Mouse (Mus musculus) liver, embryonic 12.5 days (tissue): ENCODE results near the gene Bbs9. TPM values are rescaled to one million over a fixed set of nuclear protein-coding genes. Genes with fewer than 3 reads are reported as not detected.
A peak's percentile ranks its signal among the peaks of the same experiment; 100 is the strongest.

ENCODE experiments used
- ATAC-seq: fragments of 200-750 bp; cut with Nextera tagmentation; 2 replicates; pipeline ENCODE4 v1.8.0; 2017; ENCODE audit warnings: moderate number of reproducible peaks, mild to moderate bottlenecking, moderate library complexity
- H3K27ac ChIP-seq: fragments of 300-500 bp; sonication (generic); 2 replicates; pipeline ENCODE4 v1.5.1; 2016; ENCODE audit warnings: mild to moderate bottlenecking
- H3K27me3 ChIP-seq: fragments of 300-500 bp; sonication (generic); replicated peaks from 2 replicates; pipeline ENCODE4 v1.6.1; 2016; ENCODE audit warnings: mild to moderate bottlenecking, moderate library complexity
- H3K36me3 ChIP-seq: fragments of 300-500 bp; sonication (generic); 2 replicates; pipeline ENCODE4 v1.6.1; 2016; ENCODE audit warnings: mild to moderate bottlenecking, moderate library complexity
- H3K4me1 ChIP-seq: fragments of 300-500 bp; sonication (generic); 2 replicates; pipeline ENCODE4 v1.6.1; 2016
- H3K4me2 ChIP-seq: fragments of 300-500 bp; sonication (generic); 2 replicates; pipeline ENCODE4 v1.6.1; 2016; ENCODE audit warnings: mild to moderate bottlenecking, moderate library complexity
- H3K4me3 ChIP-seq: fragments of 300-500 bp; sonication (generic); 2 replicates; pipeline ENCODE4 v1.5.1; 2016; ENCODE audit warnings: mild to moderate bottlenecking, moderate library complexity
- H3K9ac ChIP-seq: fragments of 300-500 bp; sonication (generic); 2 replicates; pipeline ENCODE4 v1.6.1; 2016; ENCODE audit warnings: mild to moderate bottlenecking, moderate library complexity
- H3K9me3 ChIP-seq: fragments of 300-500 bp; sonication (generic); replicated peaks from 2 replicates; pipeline ENCODE4 v1.6.1; 2016; ENCODE audit warnings: mild to moderate bottlenecking, moderate library complexity
- WGBS: fragments of 180-500 bp; shearing (Covaris S2); methylation state at CpG from one replicate; pipeline ENCODE4 v1.1.7; 2016; ENCODE audit not compliant: insufficient replicate concordance; 5-methylcytosine and 5-hydroxymethylcytosine counted together
- polyA plus RNA-seq: library from polyadenylated mRNA; unstranded; fragments of >200 nt; fragmentation: Nextera tagmentation; extraction: Ambion mirVana; gene quantifications from 2 replicates; pipeline ENCODE4 v1.2.1, GENCODE M21; 2016

Bbs9 gene
- 4.8 and 5.4 TPM in 2 replicates for polyA plus RNA-seq

DNA sequence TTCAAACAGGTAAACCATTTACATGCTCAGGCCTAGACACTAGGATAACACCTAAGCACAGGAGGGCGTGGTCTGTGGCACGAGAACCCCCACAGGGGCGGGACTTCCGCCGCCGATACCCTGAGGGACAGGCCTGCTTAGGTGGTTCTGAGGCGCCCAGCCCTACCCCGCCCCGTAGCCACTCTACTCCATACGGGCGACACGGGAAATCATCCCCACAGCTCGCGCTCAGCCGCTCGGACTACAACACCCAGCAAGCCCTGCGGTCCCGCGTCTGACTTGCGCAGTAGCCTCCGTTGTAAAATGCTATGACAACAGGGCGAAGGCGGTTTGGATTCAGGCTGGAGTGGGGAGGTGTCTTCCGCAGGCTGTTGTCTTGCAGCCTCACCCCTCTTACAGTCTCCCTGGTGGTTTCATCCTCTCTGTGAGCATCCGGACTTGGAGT is at the start of gene Bbs9:
Gene Bbs9 (plus strand): TSS at position 292 of the 445 bp plus-strand sequence.
- peaks cover 10% of the 10 kb centered on the region for H3K4me1 ChIP-seq
- no peaks in the 10 kb centered on the region for H3K36me3 ChIP-seq
- ATAC-seq: peak; percentile 100
- peak within 1 kb of the TSS; percentile 75 for H3K9ac ChIP-seq
- peak within 1 kb of the TSS; percentile 88 for H3K4me2 ChIP-seq
- no peaks in the 10 kb centered on the region for H3K9me3 ChIP-seq
- no peaks in the 10 kb centered on the region for H3K27me3 ChIP-seq
- H3K4me3 ChIP-seq: peak within 1 kb of the TSS; percentile 68
- WGBS: 1% methylated on average over 25 of the region's 25 CpGs
- peak within 1 kb of the TSS; percentile 79 for H3K27ac ChIP-seq

DNA sequence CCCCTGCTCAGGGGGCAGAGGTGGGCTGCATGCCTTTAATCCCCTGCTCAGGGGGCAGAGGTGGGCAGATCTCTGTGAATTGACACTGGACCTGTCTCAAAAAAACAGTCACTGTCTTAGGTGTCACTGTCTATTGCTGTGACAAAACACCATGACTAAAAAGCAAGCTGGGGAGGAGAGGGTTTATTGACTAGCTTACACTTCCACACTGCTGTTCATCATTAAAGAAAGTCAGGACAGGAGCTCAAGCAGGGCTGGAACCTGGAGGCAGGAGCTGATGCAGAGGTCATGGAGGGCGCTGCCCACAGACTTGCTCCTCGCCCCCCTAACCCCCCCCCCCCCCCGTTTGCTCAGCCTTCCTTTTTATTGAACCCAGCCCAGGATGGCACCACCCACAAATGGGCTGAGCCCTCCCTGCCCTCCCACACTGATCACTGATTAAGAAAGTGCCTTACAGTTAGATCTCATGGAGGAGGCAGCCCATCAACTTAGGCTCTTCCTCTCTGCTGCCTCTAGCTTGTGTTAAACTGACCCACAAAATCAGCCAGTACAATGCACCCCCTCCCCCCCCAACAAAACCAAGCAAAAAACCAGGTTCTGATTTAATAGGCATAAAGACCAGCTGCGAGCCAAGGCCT is 47.4 kb upstream of the Bbs9 start:
- ATAC-seq: peak; percentile 46; the same call in 1 of the 2 replicates
- WGBS: 34% methylated on average over 2 of the region's 4 CpGs

DNA sequence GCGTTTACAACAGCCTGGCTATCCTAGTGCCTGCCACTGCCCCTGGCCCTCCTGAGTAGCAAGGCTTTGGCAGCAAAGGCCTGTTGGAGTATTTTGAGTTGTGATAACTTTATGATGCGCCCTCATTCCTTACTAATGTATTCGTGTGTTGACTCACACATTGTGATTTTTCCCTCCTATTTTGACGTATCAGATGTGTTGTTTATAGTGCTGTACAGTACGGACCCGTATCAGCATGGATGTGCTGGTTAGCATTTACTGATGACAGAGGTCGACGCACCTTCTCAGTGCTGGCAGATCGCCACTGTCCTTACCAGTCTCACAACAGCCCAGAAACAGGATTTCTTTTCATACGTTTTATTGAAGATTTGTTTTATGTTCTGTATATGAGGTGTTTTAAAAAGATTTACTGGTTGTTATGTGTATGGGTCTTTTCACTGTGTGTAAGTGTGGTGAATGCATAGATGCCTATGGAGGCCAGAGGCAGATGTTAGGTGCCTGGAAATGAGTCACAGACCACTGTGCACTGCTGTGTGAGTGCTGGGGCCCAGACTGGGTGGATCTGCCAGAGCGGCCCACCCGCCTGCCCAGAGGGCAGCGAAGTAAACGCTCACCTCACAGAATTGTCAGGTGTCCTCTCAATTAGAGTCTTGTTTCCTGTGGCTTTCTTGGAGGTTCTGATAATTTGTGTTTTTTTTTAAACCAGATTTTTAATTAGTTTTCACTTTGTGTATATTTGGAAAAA is 46.7 kb upstream of the Bbs9 start:
- H3K36me3 ChIP-seq: no peaks in the 10 kb centered on the region
- peak; percentile 27; the same call in 1 of the 2 replicates for ATAC-seq
- no peak overlapping the region for H3K27ac ChIP-seq
- no peaks in the 10 kb centered on the region for H3K9me3 ChIP-seq
- H3K9ac ChIP-seq: no peak overlapping the region
- peaks cover 39% of the 10 kb centered on the region for H3K4me1 ChIP-seq
- no peaks in the 10 kb centered on the region for H3K27me3 ChIP-seq
- H3K4me2 ChIP-seq: no peak overlapping the region
- H3K4me3 ChIP-seq: no peak overlapping the region
- 75% methylated on average over 14 of the region's 14 CpGs for WGBS

More for the DNA sequence above, 47.4 kb upstream of the Bbs9 start:
- no peaks in the 10 kb centered on the region for H3K27me3 ChIP-seq
- no peak overlapping the region for H3K9ac ChIP-seq
- H3K4me3 ChIP-seq: no peak overlapping the region
- H3K4me1 ChIP-seq: peaks cover 39% of the 10 kb centered on the region
- no peaks in the 10 kb centered on the region for H3K9me3 ChIP-seq
- no peak overlapping the region for H3K4me2 ChIP-seq
- H3K36me3 ChIP-seq: no peaks in the 10 kb centered on the region
- no peak overlapping the region for H3K27ac ChIP-seq

DNA sequence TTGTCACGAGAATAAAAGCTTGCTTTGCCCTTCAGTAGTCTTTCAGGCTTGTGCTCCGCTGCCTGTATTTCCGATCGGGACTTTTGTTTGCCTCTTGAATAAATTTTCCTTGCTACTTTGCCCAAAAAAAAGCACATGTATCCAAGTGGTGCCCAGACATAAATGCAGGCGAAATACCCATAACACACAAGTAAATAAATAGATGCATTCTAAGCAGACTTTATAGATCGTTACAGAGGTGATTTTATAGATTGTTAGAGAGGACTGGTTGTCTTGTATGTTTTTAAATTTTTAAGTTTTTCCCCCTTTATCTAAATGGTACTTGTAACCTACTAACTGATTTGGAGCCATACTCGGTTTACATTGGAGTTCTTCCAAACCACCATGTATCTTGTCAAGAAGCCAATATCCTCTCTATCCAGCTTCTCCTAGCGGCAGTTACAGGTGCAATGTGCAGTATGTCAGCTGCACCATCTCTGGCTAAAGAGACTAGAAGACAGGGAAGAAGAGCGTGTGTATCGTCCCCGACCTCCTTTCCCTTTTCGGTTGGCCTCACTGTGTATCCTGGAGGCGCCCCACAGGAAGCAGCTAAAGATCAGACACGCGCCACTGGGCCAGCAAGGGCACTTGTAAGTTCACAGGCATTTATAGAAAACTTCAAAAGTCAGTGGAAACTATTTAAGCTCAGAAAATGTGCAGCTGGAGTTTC is 45.8 kb upstream of the Bbs9 start:
- 56% methylated on average over 15 of the region's 15 CpGs for WGBS
- H3K27me3 ChIP-seq: no peaks in the 10 kb centered on the region
- no peaks in the 10 kb centered on the region for H3K36me3 ChIP-seq
- no peak overlapping the region for H3K9ac ChIP-seq
- H3K4me1 ChIP-seq: peaks cover 36% of the 10 kb centered on the region
- no peak overlapping the region for H3K27ac ChIP-seq
- H3K4me3 ChIP-seq: no peak overlapping the region
- ATAC-seq: no peak
- H3K4me2 ChIP-seq: peak overlapping the region; percentile 35
- no peaks in the 10 kb centered on the region for H3K9me3 ChIP-seq

DNA sequence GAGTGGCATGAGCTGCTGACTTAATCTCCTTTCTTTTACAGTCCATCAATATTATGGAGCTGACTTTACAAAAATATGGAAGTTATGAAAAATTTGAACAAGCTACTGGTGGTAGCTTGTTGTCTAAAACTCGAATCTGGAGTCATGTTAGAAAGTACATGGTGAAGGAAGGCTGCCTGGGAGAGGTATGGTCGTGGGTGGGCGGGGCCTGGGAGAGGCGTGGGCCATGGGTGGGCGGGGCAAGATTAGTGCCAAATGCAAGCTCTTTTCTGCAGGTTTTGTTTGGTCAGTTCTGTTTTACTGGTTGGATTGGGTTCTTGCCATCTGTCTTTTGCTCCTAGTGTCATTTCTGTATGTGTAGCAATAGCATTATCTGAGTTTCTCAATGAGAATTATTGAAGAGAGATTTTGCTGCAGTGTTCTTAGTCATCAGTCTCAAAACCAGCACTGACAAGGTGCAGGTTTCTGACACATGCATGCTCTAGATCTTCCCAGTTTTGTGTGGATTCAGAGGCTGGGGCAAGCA is 45.1 kb upstream of the Bbs9 start:
- H3K36me3 ChIP-seq: no peaks in the 10 kb centered on the region
- no peak for ATAC-seq
- WGBS: 21% methylated on average over 5 of the region's 5 CpGs
- H3K27ac ChIP-seq: no peak overlapping the region
- no peak overlapping the region for H3K4me3 ChIP-seq
- H3K4me2 ChIP-seq: peak overlapping the region; percentile 35
- no peak overlapping the region for H3K9ac ChIP-seq
- H3K9me3 ChIP-seq: no peaks in the 10 kb centered on the region
- H3K27me3 ChIP-seq: no peaks in the 10 kb centered on the region
- H3K4me1 ChIP-seq: peaks cover 31% of the 10 kb centered on the region

DNA sequence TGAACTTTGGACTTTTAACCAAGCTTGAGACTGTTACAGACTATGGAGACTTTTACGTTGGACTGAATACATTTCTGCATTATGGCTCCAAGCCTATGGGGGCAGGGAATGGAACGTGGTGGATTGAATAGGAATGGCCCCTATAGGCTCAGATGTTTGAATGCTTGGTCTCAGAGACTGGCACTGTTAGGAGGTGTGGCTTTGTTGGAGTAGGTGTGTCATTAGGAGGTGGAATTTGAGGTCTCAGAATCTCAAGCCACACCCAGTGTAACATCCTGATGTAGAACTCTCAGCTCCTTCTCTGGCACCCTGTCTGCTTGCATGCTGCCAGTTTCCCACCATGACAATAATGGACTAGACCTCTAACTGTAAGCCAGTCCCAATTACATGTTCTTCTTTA is 42.3 kb upstream of the Bbs9 start:
- WGBS: 71% methylated on average over 2 of the region's 2 CpGs
- H3K9ac ChIP-seq: no peak overlapping the region
- no peaks in the 10 kb centered on the region for H3K27me3 ChIP-seq
- peaks cover 25% of the 10 kb centered on the region for H3K4me1 ChIP-seq
- ATAC-seq: no peak
- no peaks in the 10 kb centered on the region for H3K36me3 ChIP-seq
- H3K4me3 ChIP-seq: no peak overlapping the region
- H3K9me3 ChIP-seq: no peaks in the 10 kb centered on the region
- H3K27ac ChIP-seq: no peak overlapping the region
- H3K4me2 ChIP-seq: no peak overlapping the region

DNA sequence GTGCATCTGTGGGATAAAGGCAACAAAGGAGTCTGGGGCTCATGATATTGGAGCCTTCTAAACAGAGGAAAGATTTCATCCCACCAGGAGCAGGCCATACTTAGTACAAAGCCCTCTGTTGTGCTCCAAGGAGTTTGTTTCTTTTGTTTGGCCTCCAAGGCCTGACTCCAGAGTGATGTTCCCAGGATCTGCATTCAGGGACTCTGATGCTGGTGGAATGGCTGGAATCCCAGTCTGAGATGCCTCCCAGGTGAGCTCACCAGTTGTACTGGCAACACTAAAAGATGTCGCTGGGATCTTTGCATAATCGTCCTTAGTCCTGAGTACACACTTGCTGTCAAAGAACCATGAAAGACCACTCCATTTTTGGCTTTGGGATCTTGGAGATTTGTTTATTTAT is 41.4 kb upstream of the Bbs9 start:
- no peaks in the 10 kb centered on the region for H3K9me3 ChIP-seq
- H3K4me1 ChIP-seq: peaks cover 16% of the 10 kb centered on the region
- H3K27me3 ChIP-seq: no peaks in the 10 kb centered on the region
- H3K4me2 ChIP-seq: no peak overlapping the region
- ATAC-seq: no peak
- H3K27ac ChIP-seq: no peak overlapping the region
- H3K36me3 ChIP-seq: no peaks in the 10 kb centered on the region
- WGBS: 68% methylated on average over 2 of the region's 2 CpGs
- no peak overlapping the region for H3K9ac ChIP-seq
- H3K4me3 ChIP-seq: no peak overlapping the region

DNA sequence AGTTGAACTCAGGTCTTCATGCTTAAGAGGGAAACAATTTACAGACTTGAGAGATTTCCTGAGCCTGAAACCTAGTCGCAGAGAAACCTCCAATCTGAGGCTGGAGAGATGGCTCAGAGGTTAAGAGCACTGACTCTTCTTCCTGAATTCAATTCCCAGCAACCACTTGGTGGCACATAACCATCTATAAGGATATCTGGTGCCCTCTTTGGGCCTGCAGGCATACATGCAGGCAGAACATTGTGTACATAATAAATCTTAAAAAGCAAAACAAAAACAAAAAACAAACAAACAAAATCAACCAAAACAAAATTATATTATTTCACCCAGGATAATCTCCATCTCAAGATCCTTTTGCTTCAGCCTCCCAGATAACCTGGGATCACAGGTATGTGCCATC is 36.7 kb upstream of the Bbs9 start:
- no peak overlapping the region for H3K9ac ChIP-seq
- no peak overlapping the region for H3K27ac ChIP-seq
- ATAC-seq: no peak
- no peak overlapping the region for H3K4me3 ChIP-seq
- no peaks in the 10 kb centered on the region for H3K27me3 ChIP-seq
- no peaks in the 10 kb centered on the region for H3K36me3 ChIP-seq
- H3K9me3 ChIP-seq: no peaks in the 10 kb centered on the region
- no peak overlapping the region for H3K4me2 ChIP-seq
- H3K4me1 ChIP-seq: no peaks in the 10 kb centered on the region
- WGBS: 38% methylated on average over 1 of the region's 1 CpGs

DNA sequence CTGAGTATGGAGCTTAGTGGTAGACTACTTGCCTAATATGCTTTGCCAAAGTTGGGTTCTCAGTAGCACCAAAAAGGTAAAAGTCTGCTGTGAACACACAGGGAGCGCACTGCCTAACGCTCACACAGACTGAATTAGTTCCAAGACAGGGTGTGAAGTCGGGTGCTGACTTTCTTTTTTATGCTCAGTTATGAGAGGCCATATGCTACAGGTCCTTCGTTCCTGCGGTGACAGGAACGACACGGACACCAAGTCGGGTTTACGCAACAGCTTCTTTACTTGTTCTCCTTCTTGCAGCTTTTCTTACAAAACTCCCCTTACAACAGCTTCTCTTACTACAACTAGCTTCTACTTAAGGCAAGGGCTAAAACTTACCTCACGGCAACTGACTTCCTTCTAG is 32.4 kb upstream of the Bbs9 start:
- WGBS: 78% methylated on average over 10 of the region's 10 CpGs
- H3K27ac ChIP-seq: no peak overlapping the region

DNA sequence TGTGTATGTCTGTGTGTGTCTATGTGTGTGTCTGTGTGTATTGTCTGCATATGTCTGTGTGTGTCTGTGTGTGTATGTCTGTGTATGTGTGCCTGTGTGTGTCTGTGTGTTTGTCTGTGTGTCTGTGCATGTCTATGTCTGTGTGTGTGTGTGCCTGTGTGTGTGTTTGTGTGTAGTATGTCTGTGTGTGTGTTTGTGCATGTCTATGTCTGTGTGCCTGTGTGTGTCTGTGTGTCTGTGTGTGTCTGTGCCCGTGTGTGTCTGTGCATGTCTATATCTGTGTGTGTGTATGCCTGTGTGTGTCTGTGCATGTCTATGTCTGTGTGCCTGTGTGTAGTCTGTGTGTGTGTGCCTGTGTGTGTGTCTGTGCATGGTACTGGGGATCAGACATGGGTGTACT is 30.4 kb upstream of the Bbs9 start:
- peaks cover 44% of the 10 kb centered on the region for H3K36me3 ChIP-seq
- WGBS: 67% methylated on average over 1 of the region's 1 CpGs
- H3K4me2 ChIP-seq: no peak overlapping the region
- no peak for ATAC-seq
- H3K27ac ChIP-seq: no peak overlapping the region
- H3K4me3 ChIP-seq: no peak overlapping the region
- no peaks in the 10 kb centered on the region for H3K4me1 ChIP-seq
- no peaks in the 10 kb centered on the region for H3K27me3 ChIP-seq
- no peak overlapping the region for H3K9ac ChIP-seq
- no peaks in the 10 kb centered on the region for H3K9me3 ChIP-seq

More for the DNA sequence above, 32.4 kb upstream of the Bbs9 start:
- no peak for ATAC-seq
- Histone ChIP-seq H3K9ac (no peak overlapping the region), H3K36me3 (peaks cover 24% of the 10 kb centered on the region), H3K4me3 (no peak overlapping the region), H3K9me3 (no peaks in the 10 kb centered on the region), H3K27me3 (no peaks in the 10 kb centered on the region), H3K4me2 (no peak overlapping the region), H3K4me1 (no peaks in the 10 kb centered on the region)

DNA sequence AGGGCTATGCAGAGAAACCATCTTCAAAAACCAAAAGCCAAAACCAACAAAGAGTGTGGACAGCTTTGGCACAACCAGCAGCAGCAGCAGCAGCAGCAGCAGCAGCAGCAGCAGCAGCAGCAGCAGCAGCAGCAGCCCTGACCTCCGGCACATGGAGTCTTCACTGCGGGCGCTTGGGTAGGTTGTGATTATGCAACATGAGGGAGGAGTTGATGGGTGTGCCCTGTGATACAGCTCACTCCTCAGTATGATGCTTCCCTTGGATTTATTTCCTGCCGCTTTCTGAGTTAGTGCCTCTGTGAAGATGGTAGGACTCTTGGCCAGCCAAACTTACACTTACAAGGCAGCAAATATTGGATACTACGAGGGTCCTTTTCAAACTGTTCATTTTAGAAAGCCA is 28.3 kb upstream of the Bbs9 start:
- H3K27ac ChIP-seq: no peak overlapping the region
- no peaks in the 10 kb centered on the region for H3K9me3 ChIP-seq
- no peak overlapping the region for H3K4me2 ChIP-seq
- peaks cover 65% of the 10 kb centered on the region for H3K36me3 ChIP-seq
- WGBS: 76% methylated on average over 5 of the region's 5 CpGs
- peak; percentile 51 for ATAC-seq
- H3K27me3 ChIP-seq: no peaks in the 10 kb centered on the region
- no peak overlapping the region for H3K4me3 ChIP-seq
- H3K4me1 ChIP-seq: 0 out of 2 replicates have a peak, but pooled peaks cover 4% of the 10 kb centered on the region
- no peak overlapping the region for H3K9ac ChIP-seq

DNA sequence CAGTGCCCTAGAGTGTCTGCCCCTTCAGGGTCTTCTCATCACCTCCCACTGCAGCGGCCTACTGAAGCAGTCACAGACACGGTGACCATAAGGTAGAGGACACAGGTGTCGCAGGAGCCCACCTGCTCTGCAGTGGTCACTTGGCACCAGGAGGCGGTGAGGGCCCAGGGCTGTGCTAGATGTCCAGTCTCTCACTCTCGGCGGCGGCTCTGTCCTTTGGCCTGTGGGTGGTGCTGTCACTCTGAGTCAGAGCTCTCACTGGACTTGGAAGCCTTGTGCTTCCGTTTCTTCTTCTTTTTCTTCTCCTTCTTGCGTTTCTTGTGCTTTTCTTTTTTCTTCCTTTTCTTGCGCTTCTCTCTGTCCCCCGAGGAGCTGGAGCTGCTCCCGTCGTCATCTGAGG is 27.1 kb upstream of the Bbs9 start:
- no peak for ATAC-seq
- Histone ChIP-seq H3K4me1 (peaks cover 16% of the 10 kb centered on the region), H3K4me3 (no peak overlapping the region), H3K27ac (no peak overlapping the region), H3K36me3 (peaks cover 77% of the 10 kb centered on the region), H3K4me2 (no peak overlapping the region), H3K9me3 (no peaks in the 10 kb centered on the region), H3K9ac (no peak overlapping the region), H3K27me3 (no peaks in the 10 kb centered on the region)
- 87% methylated on average over 13 of the region's 13 CpGs for WGBS
